Mouse (Mus musculus) kidney, postnatal 0 days (tissue): ENCODE measurements around the gene Gpc6. TPM values are rescaled to one million over a fixed set of nuclear protein-coding genes. Genes with fewer than 3 reads are reported as not detected.

ENCODE experiments used
- ATAC-seq: fragments of 200-750 bp; cut with Nextera tagmentation; replicated peaks from 2 replicates; pipeline ENCODE4 v1.8.0; 2017; ENCODE audit warnings: low read depth, moderate number of reproducible peaks, moderate TSS enrichment, moderate library complexity; ENCODE audit not compliant: low FRiP score
- DNase-seq: peaks from one replicate; pipeline ENCODE4 v3.0.0-alpha.2; 2016; ENCODE audit warnings: low spot score
- H3K27ac ChIP-seq: fragments of 300-500 bp; sonication (generic); 2 replicates; pipeline ENCODE4 v1.5.1; 2014; ENCODE audit warnings: mild to moderate bottlenecking
- H3K27me3 ChIP-seq: fragments of 300-500 bp; sonication (generic); 2 replicates; pipeline ENCODE4 v1.6.1; 2014; ENCODE audit warnings: low read length, mixed read lengths; ENCODE audit not compliant: insufficient read depth
- H3K36me3 ChIP-seq: fragments of 300-500 bp; sonication (generic); 2 replicates; pipeline ENCODE4 v1.6.1; 2014; ENCODE audit warnings: low read length, mixed read lengths; ENCODE audit not compliant: insufficient read depth
- H3K4me1 ChIP-seq: fragments of 300-500 bp; sonication (generic); replicated peaks from 2 replicates; pipeline ENCODE4 v1.6.1; 2014; ENCODE audit warnings: antibody characterized with exemption, low read length, mixed read lengths; ENCODE audit not compliant: insufficient read depth
- H3K4me2 ChIP-seq: fragments of 300-500 bp; sonication (generic); 2 replicates; pipeline ENCODE4 v1.6.1; 2014; ENCODE audit warnings: mild to moderate bottlenecking, low read length, moderate library complexity, mixed read lengths
- H3K4me3 ChIP-seq: fragments of 300-500 bp; sonication (generic); replicated peaks from 2 replicates; pipeline ENCODE4 v1.5.1; 2014; ENCODE audit warnings: low read depth, low read length
- H3K9ac ChIP-seq: fragments of 300-500 bp; sonication (generic); 2 replicates; pipeline ENCODE4 v1.6.1; 2014; ENCODE audit warnings: low read depth, low read length
- H3K9me3 ChIP-seq: fragments of 300-500 bp; sonication (generic); replicated peaks from 2 replicates; pipeline ENCODE4 v1.6.1; 2016; ENCODE audit warnings: low read length, inconsistent platforms, mixed read lengths
- CTCF ChIP-seq: IDR thresholded peaks from 2 replicates; pipeline ENCODE4 v1.5.1; 2016; ENCODE audit warnings: antibody characterized with exemption, low read depth, mild to moderate bottlenecking, moderate library complexity
- WGBS: fragments of 180-500 bp; shearing (Covaris S2); extraction: QIAGEN DNeasy Blood & Tissue Kit; methylation state at CpG from one replicate; pipeline ENCODE4 v1.1.7; 2014; 5-methylcytosine and 5-hydroxymethylcytosine counted together
- polyA plus RNA-seq: library from polyadenylated mRNA; unstranded; fragments of >200 nt; fragmentation: Nextera tagmentation; extraction: Ambion mirVana; gene quantifications from 2 replicates; pipeline ENCODE4 v1.2.1, GENCODE M21; 2015

Gpc6 gene
- polyA plus RNA-seq, 1 experiment from 2014 or later, result 46.4 TPM

GRCm38 (mm10) chr14:117309997-117310520 lies 384.9 kb downstream of the Gpc6 start:
- H3K9ac ChIP-seq, result no peak overlapping the region
- no peak for TF ChIP-seq CTCF
- H3K4me3 ChIP-seq, result no peak overlapping the region
- no peaks in the 10 kb centered on the region for H3K4me1 ChIP-seq
- no peaks in the 10 kb centered on the region for H3K27me3 ChIP-seq
- no peaks in the 10 kb centered on the region for H3K36me3 ChIP-seq
- H3K4me2 ChIP-seq, result no peak overlapping the region
- no peak for ATAC-seq
- DNase-seq, result no peak
- 86% methylated on average over 3 of the region's 3 CpGs for WGBS
- H3K9me3 ChIP-seq, result no peaks in the 10 kb centered on the region
- H3K27ac ChIP-seq, result no peak overlapping the region

DNA sequence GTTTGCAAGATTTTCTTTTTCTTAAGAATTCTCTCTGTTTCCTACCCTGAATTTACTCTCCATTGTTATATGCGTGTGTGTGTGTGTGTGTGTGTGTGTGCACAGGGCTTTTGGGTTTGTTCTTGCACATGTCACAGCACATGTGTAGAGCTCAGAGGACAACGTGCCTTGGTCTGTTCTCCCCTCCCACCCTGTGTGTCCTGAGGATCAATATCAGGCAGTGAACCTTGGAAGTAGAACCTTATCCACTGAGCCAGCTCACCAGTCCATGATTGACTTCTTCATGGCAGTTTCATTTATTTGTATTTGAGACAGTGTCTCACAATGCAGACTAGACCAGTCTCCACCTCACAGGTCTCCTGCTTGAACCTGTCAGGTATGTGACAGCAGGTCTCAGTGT lies 399.1 kb downstream of the Gpc6 start:
- H3K27me3 ChIP-seq, result no peaks in the 10 kb centered on the region
- 72% methylated on average over 2 of the region's 2 CpGs for WGBS
- no peaks in the 10 kb centered on the region for H3K4me1 ChIP-seq
- no peaks in the 10 kb centered on the region for H3K9me3 ChIP-seq
- no peak overlapping the region for H3K9ac ChIP-seq
- no peak overlapping the region for H3K27ac ChIP-seq
- no peak overlapping the region for H3K4me2 ChIP-seq
- H3K4me3 ChIP-seq, result no peak overlapping the region
- no peaks in the 10 kb centered on the region for H3K36me3 ChIP-seq
- ATAC-seq (no peak), DNase-seq (no peak)
- no peak for TF ChIP-seq CTCF

DNA sequence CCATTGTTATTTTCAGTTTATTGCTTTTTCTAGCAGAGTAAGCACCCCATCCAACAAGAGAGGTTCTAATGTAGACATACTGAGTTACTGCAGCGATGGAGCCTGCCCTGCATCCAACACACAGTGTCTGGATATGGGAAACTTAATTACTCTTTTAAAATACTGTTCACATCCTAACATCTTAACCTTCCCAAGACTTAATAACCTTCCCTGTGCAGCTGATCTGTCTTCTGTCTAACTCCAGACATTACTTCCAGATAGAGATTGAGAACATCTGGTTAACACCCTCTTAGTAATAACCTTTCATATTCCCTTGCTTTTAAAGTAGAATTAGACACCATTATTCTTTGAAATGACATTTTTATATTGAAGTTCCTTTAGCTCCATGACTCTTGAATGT lies 407.1 kb downstream of the Gpc6 start:
- Histone ChIP-seq H3K9me3 (no peaks in the 10 kb centered on the region), H3K36me3 (no peaks in the 10 kb centered on the region), H3K9ac (no peak overlapping the region), H3K27ac (no peak overlapping the region), H3K27me3 (no peaks in the 10 kb centered on the region), H3K4me3 (no peak overlapping the region), H3K4me2 (no peak overlapping the region), H3K4me1 (no peaks in the 10 kb centered on the region)
- WGBS, result 44% methylated on average over 1 of the region's 1 CpGs
- DNase-seq (peak; percentile 89), ATAC-seq (no peak)
- TF ChIP-seq CTCF, result no peak

- DNase-seq (no peak), ATAC-seq (no peak)
- Histone ChIP-seq H3K9ac (no peak overlapping the region), H3K4me3 (no peak overlapping the region), H3K27ac (no peak overlapping the region), H3K4me1 (no peaks in the 10 kb centered on the region), H3K36me3 (no peaks in the 10 kb centered on the region), H3K27me3 (no peaks in the 10 kb centered on the region), H3K4me2 (no peak overlapping the region), H3K9me3 (no peaks in the 10 kb centered on the region)
- TF ChIP-seq CTCF, result no peak
- WGBS, result 80% methylated on average over 1 of the region's 1 CpGs
Observed at GRCm38 (mm10) chr14:117337271-117337670, 412.2 kb downstream of the Gpc6 start.

DNA sequence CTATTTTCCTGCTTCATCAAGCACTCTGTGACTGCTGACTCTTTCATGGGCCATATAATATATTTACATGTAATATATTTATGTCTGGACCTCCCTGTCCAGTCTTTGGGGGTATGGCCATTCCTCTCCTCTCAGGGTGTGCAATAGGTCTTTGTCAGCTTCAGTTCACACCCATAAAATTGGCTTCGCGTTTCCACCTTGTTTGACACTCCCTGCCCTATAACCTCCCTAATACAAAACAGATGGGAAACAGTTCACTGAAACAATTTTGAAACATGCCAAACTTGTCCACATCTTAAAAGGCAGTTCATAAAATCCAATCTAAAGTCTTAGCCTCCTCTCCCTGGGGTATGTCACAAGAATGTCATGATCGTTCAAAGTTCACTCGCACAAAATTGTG lies 415.4 kb downstream of the Gpc6 start:
- no peaks in the 10 kb centered on the region for H3K27me3 ChIP-seq
- WGBS, result 44% methylated on average over 4 of the region's 4 CpGs
- no peak overlapping the region for H3K9ac ChIP-seq
- no peak for ATAC-seq
- H3K36me3 ChIP-seq, result no peaks in the 10 kb centered on the region
- peak; percentile 65 for DNase-seq
- H3K9me3 ChIP-seq, result no peaks in the 10 kb centered on the region
- TF ChIP-seq CTCF, result no peak
- no peak overlapping the region for H3K27ac ChIP-seq
- no peak overlapping the region for H3K4me3 ChIP-seq
- no peak overlapping the region for H3K4me2 ChIP-seq
- H3K4me1 ChIP-seq, result no peaks in the 10 kb centered on the region

- no peak for DNase-seq
- Histone ChIP-seq H3K27me3 (no peaks in the 10 kb centered on the region), H3K4me3 (no peak overlapping the region), H3K36me3 (no peaks in the 10 kb centered on the region), H3K27ac (no peak overlapping the region), H3K9me3 (no peaks in the 10 kb centered on the region), H3K4me2 (no peak overlapping the region), H3K4me1 (no peaks in the 10 kb centered on the region), H3K9ac (no peak overlapping the region)
- ATAC-seq, result no peak
- WGBS, result 72% methylated on average over 6 of the region's 6 CpGs
- no peak for TF ChIP-seq CTCF
Observed at GRCm38 (mm10) chr14:117344505-117344904, 419.4 kb downstream of the Gpc6 start.

GRCm38 (mm10) chr14:117346372-117346885 lies 421.3 kb downstream of the Gpc6 start:
- DNase-seq, result no peak
- Histone ChIP-seq H3K36me3 (no peaks in the 10 kb centered on the region), H3K4me2 (no peak overlapping the region), H3K27me3 (no peaks in the 10 kb centered on the region), H3K27ac (no peak overlapping the region), H3K9me3 (no peaks in the 10 kb centered on the region), H3K4me1 (no peaks in the 10 kb centered on the region), H3K4me3 (no peak overlapping the region), H3K9ac (no peak overlapping the region)
- no peak for ATAC-seq
- 94% methylated on average over 6 of the region's 6 CpGs for WGBS
- TF ChIP-seq CTCF, result no peak
